Mouse (Mus musculus) kidney, postnatal 14 days (tissue): Measurements from ENCODE around the gene Spdya.
A peak's percentile ranks its signal among the peaks of the same experiment; 100 is the strongest.
"Not testable (repeated sequence)": the region's sequence is repeated elsewhere in the genome, so short reads cannot be mapped to it uniquely, and the experiment has no call there.

Source experiments
- DNase-seq: peaks from one replicate; pipeline ENCODE4 v3.0.0; 2022; ENCODE audit warnings: mixed read lengths

The Spdya gene

GRCm38 (mm10) chr17:71551757-71552451 lies at the start of gene Spdya:
Spdya (plus strand) TSS chr17:71552061.
- peak; percentile 92 for DNase-seq

GRCm38 (mm10) chr17:71506832-71507231 lies 45.0 kb upstream of the Spdya start:
- DNase-seq, result no peak

DNA sequence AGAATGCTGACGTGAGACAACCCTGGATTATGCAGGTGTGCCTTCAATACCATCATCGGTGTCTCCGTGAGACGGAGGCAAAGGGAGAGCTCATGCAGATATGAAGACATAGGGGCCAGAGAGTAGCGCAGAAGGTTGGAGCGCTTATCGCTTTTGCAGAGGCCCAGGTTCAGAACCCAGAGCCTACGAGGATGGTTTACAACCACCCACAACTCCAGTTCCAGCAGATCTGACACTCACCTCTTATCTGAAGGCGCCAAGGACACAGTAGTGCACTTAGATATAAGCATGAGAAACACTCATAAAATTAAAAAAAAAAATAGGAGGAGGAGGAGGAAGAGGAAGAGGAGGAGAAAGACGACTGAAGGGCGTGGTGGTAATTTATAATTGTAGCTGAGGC lies 41.6 kb upstream of the Spdya start:
- no peak for DNase-seq

- DNase-seq, result no peak
Observed at GRCm38 (mm10) chr17:71526302-71526708, 25.6 kb upstream of the Spdya start.

DNA sequence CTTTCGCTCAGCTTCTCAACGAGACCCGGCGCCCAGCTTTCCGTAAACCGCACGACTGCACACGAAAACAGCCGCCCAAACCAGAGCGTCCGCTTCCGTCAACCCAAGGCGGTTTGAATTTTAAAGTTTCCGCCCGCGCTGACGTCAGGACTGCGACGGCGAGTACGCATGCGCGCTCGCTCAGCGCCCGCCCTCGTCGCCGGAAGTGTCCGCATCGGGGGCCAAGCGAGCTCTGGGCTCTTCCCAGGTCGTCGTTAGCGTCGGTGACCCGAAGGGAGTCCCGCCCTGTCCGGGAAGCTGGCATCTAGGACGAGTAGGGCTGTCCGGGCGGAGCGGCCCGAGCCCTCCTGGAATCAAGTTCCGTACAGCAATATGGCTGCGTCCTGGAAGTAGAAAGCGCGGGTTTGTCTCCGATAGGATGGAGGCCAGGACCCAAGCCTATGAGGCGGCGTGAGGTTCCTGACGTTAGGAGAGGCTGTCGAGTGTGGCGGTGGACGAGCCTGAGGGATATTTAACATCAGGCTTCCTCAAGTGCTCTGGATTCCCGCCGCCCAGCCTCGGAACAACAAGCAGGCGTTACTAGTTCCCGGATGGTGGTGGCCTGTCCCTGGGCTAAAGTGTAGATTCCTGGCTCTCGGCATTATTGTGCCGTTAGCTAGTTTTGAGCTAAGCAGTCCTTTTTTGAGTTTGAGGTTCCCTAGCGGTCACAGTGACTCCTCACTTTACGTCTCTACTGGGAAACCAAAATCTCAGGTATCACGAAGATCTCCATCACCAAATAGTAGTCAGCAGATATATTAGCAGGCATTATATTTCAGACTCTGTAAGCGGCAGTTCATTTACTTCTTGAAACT lies 24.9 kb upstream of the Spdya start, which contains the start of gene Ndc80:
Gene Ndc80 (minus strand): TSS at position 147 of the 854 bp plus-strand sequence.
- DNase-seq, result peak; percentile 96

- DNase-seq, result no peak
Observed at GRCm38 (mm10) chr17:71528042-71528441, 23.8 kb upstream of the Spdya start.

DNA sequence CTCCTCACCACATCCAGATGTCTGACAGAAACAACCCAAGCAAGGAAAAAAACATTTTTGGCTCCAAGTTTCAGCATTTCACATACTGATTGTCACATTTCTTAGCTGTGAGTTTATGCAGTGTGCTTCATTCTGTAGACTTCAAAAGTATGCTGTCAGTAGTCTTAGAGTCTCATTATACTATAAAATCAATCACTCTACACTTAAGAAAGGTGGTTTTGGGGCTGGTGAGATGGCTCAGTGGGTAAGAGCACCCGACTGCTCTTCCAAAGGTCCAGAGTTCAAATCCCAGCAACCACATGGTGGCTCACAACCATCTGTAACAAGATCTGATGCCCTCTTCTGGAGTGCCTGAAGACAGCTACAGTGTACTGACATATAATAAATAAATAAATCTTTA lies 16.3 kb upstream of the Spdya start:
- DNase-seq, result not testable (repeated sequence)

DNA sequence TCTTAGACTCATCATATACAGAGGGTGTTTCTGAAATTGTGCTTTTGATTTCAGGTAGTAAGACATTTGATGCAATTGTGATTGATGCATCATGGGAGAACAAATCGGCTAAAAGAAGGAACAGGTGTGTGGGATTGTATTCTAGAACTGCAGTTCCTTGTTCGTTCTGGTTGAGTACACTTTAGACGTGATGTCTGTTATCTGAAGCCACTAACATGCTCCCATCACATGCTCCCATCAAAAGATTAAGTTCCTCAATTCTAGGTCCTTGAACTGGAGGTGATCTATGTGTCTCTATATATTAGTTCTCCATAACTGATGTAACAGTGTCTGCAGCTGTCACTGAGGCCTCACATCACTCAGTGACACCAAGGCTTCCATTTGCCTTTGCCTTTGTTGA lies 14.7 kb upstream of the Spdya start:
- DNase-seq, result no peak

GRCm38 (mm10) chr17:71548586-71548985 lies 3.3 kb upstream of the Spdya start:
- peak; percentile 8 for DNase-seq

- no peak for DNase-seq
Observed at GRCm38 (mm10) chr17:71551350-71551749, 511 bp upstream of the Spdya start.

DNA sequence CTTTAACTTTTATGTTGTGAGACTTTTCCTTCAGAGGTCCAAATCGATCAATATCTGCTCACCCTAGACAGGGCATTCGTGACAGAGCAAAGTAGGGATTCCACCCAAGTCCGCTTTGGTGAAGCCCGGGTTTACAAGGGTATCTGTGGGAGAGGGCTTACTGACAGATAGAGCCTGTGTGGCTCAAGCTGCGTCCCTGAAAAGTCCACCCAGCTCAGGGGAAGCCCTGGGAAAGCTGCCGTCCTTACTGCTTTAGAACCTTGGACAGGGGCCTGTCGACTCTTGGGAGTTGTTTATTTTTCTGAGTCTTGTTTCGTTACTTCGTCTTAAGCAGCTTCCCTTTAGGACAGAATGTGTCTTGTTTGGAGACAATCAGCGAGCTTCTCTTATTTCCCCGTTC lies 1.0 kb downstream of the Spdya start:
- peak; percentile 10 for DNase-seq

- DNase-seq, result peak; percentile 25
Observed at GRCm38 (mm10) chr17:71561631-71562030, 9.8 kb downstream of the Spdya start.

GRCm38 (mm10) chr17:71579176-71579705 lies 27.4 kb downstream of the Spdya start:
- DNase-seq, result no peak

GRCm38 (mm10) chr17:71597881-71598658 lies 46.2 kb downstream of the Spdya start:
- no peak for DNase-seq

DNA sequence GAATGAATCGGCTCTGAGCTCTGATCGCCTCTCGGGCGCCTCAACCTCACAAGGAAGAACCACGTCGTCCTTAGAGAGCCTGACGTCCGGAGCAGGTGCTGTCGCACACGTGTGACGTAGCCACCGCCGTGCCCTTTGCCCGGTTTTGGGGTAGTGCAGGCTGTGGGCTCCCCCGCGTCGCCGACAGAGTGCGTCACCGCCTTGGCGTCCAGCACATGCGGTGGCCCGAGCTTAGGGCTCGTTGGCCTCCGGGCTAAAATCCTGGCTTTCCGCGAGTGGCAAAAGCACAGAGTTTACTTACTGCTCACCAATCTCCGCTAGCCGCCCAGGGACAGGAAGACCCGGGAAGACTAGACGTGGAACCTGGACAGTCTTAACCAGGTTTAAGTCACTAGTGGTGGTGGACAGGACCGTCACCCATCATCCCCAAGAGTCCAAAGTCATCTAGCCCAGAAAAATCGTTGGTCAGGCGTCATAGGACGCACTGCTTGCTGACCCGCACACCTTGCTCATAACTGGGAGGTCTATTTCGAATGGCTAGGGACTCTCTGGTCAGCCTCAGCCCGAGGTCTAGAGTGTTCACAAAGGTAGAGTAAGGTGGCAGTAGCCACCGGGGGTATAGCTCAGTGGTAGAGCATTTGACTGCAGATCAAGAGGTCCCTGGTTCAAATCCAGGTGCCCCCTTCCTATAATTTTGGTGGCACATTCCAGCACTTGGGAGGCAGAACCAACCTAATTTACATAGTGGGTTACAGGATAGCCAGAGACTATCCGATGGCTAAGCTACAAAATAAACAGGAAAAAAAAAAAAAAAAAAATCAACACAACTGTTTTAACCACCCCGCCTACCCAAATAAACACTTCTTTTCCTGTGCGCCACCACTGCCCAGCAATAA lies 47.0 kb downstream of the Spdya start:
- peak; percentile 92 for DNase-seq

DNA sequence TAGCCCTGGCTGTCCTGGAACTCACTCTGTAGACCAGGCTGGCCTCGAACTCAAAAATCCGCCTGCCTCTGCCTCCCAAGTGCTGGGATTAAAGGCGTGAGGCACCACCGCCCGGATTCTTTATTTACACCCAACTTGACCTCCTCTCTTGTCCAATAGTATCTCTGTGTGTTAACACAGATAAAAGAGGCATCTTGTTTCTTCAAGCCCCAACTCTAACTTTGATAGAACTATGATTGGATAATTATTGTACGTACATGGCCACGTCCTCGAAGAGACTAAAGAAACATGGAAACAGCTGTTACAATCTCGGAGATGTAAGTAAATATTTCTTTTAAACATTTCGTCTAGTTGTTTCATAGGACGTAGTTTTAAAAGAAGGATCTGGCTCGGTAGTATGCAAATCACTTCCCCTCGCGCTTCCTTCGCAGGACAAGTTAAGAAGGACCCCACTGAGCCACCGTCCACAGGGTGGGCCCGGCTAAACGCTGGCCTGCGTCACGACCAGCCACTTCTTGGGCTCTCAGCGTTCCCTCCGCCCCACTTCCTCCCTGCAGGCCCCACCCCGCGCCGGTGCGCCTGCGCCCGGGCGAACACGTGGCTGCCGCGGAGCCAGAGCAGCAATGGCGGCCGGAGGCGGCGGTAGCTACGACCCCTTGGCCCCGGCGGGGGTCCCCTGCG lies 63.9 kb downstream of the Spdya start, which contains the start of gene Wdr43:
Gene Wdr43 (plus strand): TSS at position 258 of the 681 bp plus-strand sequence.
- peak; percentile 98 for DNase-seq

GRCm38 (mm10) chr17:71616319-71617032 lies 64.6 kb downstream of the Spdya start:
- peak; percentile 16 for DNase-seq

DNA sequence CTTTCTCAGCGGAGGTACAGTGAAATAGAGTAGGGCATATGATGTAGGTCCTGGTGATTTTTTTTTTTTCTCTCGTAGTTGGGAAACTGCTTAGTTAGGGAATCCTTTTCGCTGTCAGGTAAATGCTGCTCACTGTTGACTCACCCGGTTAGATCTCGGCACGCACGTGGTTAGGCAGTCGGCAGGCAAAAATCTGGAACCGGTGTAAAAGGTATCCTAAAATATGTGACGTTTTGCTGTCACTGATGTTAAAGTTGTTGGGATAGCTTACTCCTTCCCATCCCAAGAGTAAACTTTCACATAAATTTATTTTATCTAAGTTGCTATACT lies 65.1 kb downstream of the Spdya start:
- DNase-seq, result no peak

- no peak for DNase-seq
Observed at GRCm38 (mm10) chr17:71617974-71618373, 66.1 kb downstream of the Spdya start.

DNA sequence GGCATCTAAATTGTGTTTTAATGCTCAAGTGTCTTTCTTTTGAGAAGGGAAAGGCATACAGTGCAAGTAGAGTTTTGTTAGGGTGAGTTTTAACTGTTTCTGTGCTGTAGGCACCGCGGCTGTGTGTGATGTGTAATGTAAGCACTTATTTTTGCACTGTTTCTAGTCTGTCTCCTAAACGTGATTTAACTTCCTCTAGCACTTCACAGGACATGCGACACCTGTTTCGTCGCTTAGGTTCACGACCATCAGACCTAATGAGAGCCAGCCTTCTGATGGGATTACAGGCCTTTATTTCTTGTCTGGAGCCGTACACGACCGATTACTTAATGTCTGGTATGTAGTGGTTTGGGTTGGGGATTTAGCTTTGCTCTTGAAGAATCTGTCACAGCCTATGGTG lies 79.9 kb downstream of the Spdya start:
- DNase-seq, result no peak

GRCm38 (mm10) chr17:71633350-71633749 lies 81.5 kb downstream of the Spdya start:
- no peak for DNase-seq
